Mouse (Mus musculus) limb, embryonic 14.5 days (tissue): ENCODE results near the gene Gcn1l1. TPM values are rescaled to one million over a fixed set of nuclear protein-coding genes. Genes with fewer than 3 reads are reported as not detected.

Experiments
- ATAC-seq: fragments of 200-750 bp; cut with Nextera tagmentation; 2 replicates; pipeline ENCODE4 v1.8.0; 2017; ENCODE audit warnings: low read depth, moderate number of reproducible peaks, moderate TSS enrichment; ENCODE audit not compliant: low FRiP score
- DNase-seq: peaks from one replicate; pipeline ENCODE4 v3.0.0-alpha.2; 2015; ENCODE audit warnings: low spot score
- H3K27ac ChIP-seq: fragments of 300-500 bp; sonication (generic); replicated peaks from 2 replicates; pipeline ENCODE4 v1.5.1; 2014; ENCODE audit warnings: low read depth, mild to moderate bottlenecking, low read length, moderate library complexity, mixed read lengths
- H3K27me3 ChIP-seq: fragments of 300-500 bp; sonication (generic); 2 replicates; pipeline ENCODE4 v1.6.1; 2014; ENCODE audit warnings: low read length, mixed read lengths; ENCODE audit not compliant: control insufficient read depth, insufficient read depth
- H3K36me3 ChIP-seq: fragments of 300-500 bp; sonication (generic); 2 replicates; pipeline ENCODE4 v1.6.1; 2014; ENCODE audit warnings: mild to moderate bottlenecking, low read length, moderate library complexity, mixed read lengths; ENCODE audit not compliant: control insufficient read depth, insufficient read depth
- H3K4me1 ChIP-seq: fragments of 300-500 bp; sonication (generic); 2 replicates; pipeline ENCODE4 v1.6.1; 2014; ENCODE audit warnings: antibody characterized with exemption, low read length, mixed read lengths; ENCODE audit not compliant: control insufficient read depth, insufficient read depth
- H3K4me2 ChIP-seq: fragments of 300-500 bp; sonication (generic); replicated peaks from 2 replicates; pipeline ENCODE4 v1.6.1; 2014; ENCODE audit warnings: low read depth, mild to moderate bottlenecking, low read length, moderate library complexity; ENCODE audit not compliant: severe bottlenecking
- H3K4me3 ChIP-seq: fragments of 300-500 bp; sonication (generic); replicated peaks from 2 replicates; pipeline ENCODE4 v1.5.1; 2014; ENCODE audit warnings: low read length
- H3K9ac ChIP-seq: fragments of 300-500 bp; sonication (generic); 2 replicates; pipeline ENCODE4 v1.6.1; 2014; ENCODE audit warnings: mild to moderate bottlenecking, low read depth, low read length, moderate library complexity; ENCODE audit not compliant: severe bottlenecking
- H3K9me3 ChIP-seq: fragments of 300-500 bp; sonication (generic); 2 replicates; pipeline ENCODE4 v1.6.1; 2016; ENCODE audit warnings: low read length; ENCODE audit not compliant: control insufficient read depth
- POLR2A ChIP-seq: fragments of 200-500 bp; IDR thresholded peaks from 2 replicates; pipeline ENCODE4 v1.8.0; 2012; ENCODE audit warnings: inconsistent platforms, mild to moderate bottlenecking, moderate library complexity, borderline replicate concordance; ENCODE audit not compliant: insufficient read depth, insufficient read length; ENCODE audit errors: extremely low read depth
- WGBS: fragments of 180-500 bp; shearing (Covaris S2); extraction: QIAGEN DNeasy Blood & Tissue Kit; methylation state at CpG from one replicate; pipeline ENCODE4 v1.1.7; 2014; 5-methylcytosine and 5-hydroxymethylcytosine counted together
- polyA plus RNA-seq, 2 experiments: library from polyadenylated mRNA; depleted of rRNA in 1 of 2; stranded (reverse) in 1 of 2; unstranded in 1 of 2; fragments of >200 nt; fragmentation: Nextera tagmentation in 1 of 2; extraction: Ambion mirVana in 1 of 2; gene quantifications; 2 replicates each; pipeline versions ENCODE4 v1.2.1 to v1.2.3; 2012 to 2014

The Gcn1l1 gene
- polyA plus RNA-seq, 2 experiments = 42.8 to 47.0 TPM

GRCm38 (mm10) chr5:115560336-115560905 is 4.6 kb upstream of the Gcn1l1 start:
- Histone ChIP-seq H3K4me1 (peaks cover 6% of the 10 kb centered on the region), H3K27me3 (no peaks in the 10 kb centered on the region), H3K9ac (peak overlapping the region; percentile 97), H3K4me2 (peak overlapping the region; percentile 82), H3K27ac (0 out of 2 replicates have a peak overlapping the region, but pooled peaks have one; percentile 43), H3K4me3 (peak overlapping the region; percentile 85), H3K9me3 (no peaks in the 10 kb centered on the region), H3K36me3 (peaks cover 44% of the 10 kb centered on the region)
- no peak for DNase-seq
- no peak for TF ChIP-seq POLR2A
- WGBS = 37% methylated on average over 13 of the region's 13 CpGs
- ATAC-seq = no peak

- Histone ChIP-seq H3K36me3 (peaks cover 43% of the 10 kb centered on the region), H3K27ac (0 out of 2 replicates have a peak overlapping the region, but pooled peaks have one; percentile 30), H3K27me3 (no peaks in the 10 kb centered on the region), H3K4me1 (peaks cover 10% of the 10 kb centered on the region), H3K4me3 (peak overlapping the region; percentile 96), H3K9me3 (no peaks in the 10 kb centered on the region), H3K9ac (no peak overlapping the region), H3K4me2 (peak overlapping the region; percentile 82; the same call in 1 of the 2 replicates)
- no peak for DNase-seq
- TF ChIP-seq POLR2A = no peak
- no peak for ATAC-seq
- WGBS = 48% methylated on average over 5 of the region's 5 CpGs
Observed at GRCm38 (mm10) chr5:115563771-115564585, 1.1 kb upstream of the Gcn1l1 start.

- peaks cover 39% of the 10 kb centered on the region for H3K36me3 ChIP-seq
- H3K4me1 ChIP-seq = peaks cover 8% of the 10 kb centered on the region
- peak overlapping the region; percentile 90 for H3K9ac ChIP-seq
- DNase-seq (no peak), ATAC-seq (peak; percentile 23)
- peak overlapping the region; percentile 71 for H3K27ac ChIP-seq
- TF ChIP-seq POLR2A = no peak
- 1% methylated on average over 22 of the region's 46 CpGs for WGBS
- H3K27me3 ChIP-seq = no peaks in the 10 kb centered on the region
- H3K4me3 ChIP-seq = peak overlapping the region; percentile 96
- peak overlapping the region; percentile 82 for H3K4me2 ChIP-seq
- H3K9me3 ChIP-seq = no peaks in the 10 kb centered on the region
Observed at GRCm38 (mm10) chr5:115565403-115565802, 349 bp downstream of the Gcn1l1 start.

GRCm38 (mm10) chr5:115568681-115569080 is 3.6 kb downstream of the Gcn1l1 start:
- Histone ChIP-seq H3K4me2 (no peak overlapping the region), H3K27me3 (no peaks in the 10 kb centered on the region), H3K9me3 (no peaks in the 10 kb centered on the region), H3K9ac (no peak overlapping the region), H3K4me3 (no peak overlapping the region), H3K36me3 (peaks cover 37% of the 10 kb centered on the region), H3K4me1 (peaks cover 7% of the 10 kb centered on the region; the same call in 1 of the 2 replicates), H3K27ac (no peak overlapping the region)
- DNase-seq (no peak), ATAC-seq (no peak)
- no peak for TF ChIP-seq POLR2A
- 69% methylated on average over 10 of the region's 10 CpGs for WGBS

- no peak overlapping the region for H3K4me2 ChIP-seq
- no peak overlapping the region for H3K4me3 ChIP-seq
- H3K9me3 ChIP-seq = no peaks in the 10 kb centered on the region
- no peaks in the 10 kb centered on the region for H3K27me3 ChIP-seq
- TF ChIP-seq POLR2A = no peak
- H3K4me1 ChIP-seq = peaks cover 7% of the 10 kb centered on the region; the same call in 1 of the 2 replicates
- no peak overlapping the region for H3K9ac ChIP-seq
- DNase-seq = no peak
- H3K27ac ChIP-seq = no peak overlapping the region
- peaks cover 37% of the 10 kb centered on the region for H3K36me3 ChIP-seq
- no peak for ATAC-seq
- WGBS = 76% methylated on average over 11 of the region's 11 CpGs
Observed at GRCm38 (mm10) chr5:115569308-115569707, 4.3 kb downstream of the Gcn1l1 start.
